Mouse (Mus musculus) kidney, postnatal 25 days (tissue): Measurements from ENCODE around the gene Elmod2.
A peak's percentile ranks its signal among the peaks of the same experiment; 100 is the strongest.
"Not testable (repeated sequence)": the region's sequence is repeated elsewhere in the genome, so short reads cannot be mapped to it uniquely, and the experiment has no call there.

ENCODE experiments used
- DNase-seq, 2 experiments: peaks; one replicate each; pipeline ENCODE4 v3.0.0; 2021; ENCODE audit warnings: mixed read lengths in 2 of 2

The Elmod2 gene

GRCm38 (mm10) chr8:83331899-83332697 lies at the start of gene Elmod2:
Gene Elmod2 (minus strand): TSS chr8:83332486.
- peak; percentile 99 for DNase-seq

GRCm38 (mm10) chr8:83381016-83381415 lies 48.7 kb upstream of the Elmod2 start:
- no peak for DNase-seq

- no peak for DNase-seq
Measured at GRCm38 (mm10) chr8:83380141-83380540, 47.9 kb upstream of the Elmod2 start.

GRCm38 (mm10) chr8:83377231-83377630 lies 44.9 kb upstream of the Elmod2 start:
- no peak for DNase-seq

- DNase-seq: no peak
Measured at GRCm38 (mm10) chr8:83363156-83363769, 31.0 kb upstream of the Elmod2 start.

GRCm38 (mm10) chr8:83351315-83351714 lies 19.0 kb upstream of the Elmod2 start:
- DNase-seq: no peak

GRCm38 (mm10) chr8:83348263-83348662 lies 16.0 kb upstream of the Elmod2 start, which contains the start of gene Mgat4d:
Gene Mgat4d (plus strand): TSS chr8:83348471.
- no peak for DNase-seq

- no peak for DNase-seq
Measured at GRCm38 (mm10) chr8:83342693-83343092, 10.4 kb upstream of the Elmod2 start.

GRCm38 (mm10) chr8:83342076-83342475 lies 9.8 kb upstream of the Elmod2 start:
- DNase-seq: no peak

- no peak for DNase-seq
Measured at GRCm38 (mm10) chr8:83332864-83333263, 578 bp upstream of the Elmod2 start.

GRCm38 (mm10) chr8:83331567-83331898 lies 753 bp downstream of the Elmod2 start:
- peak in 1 of 2 experiments; percentile 46 for DNase-seq

GRCm38 (mm10) chr8:83327889-83328288 lies 4.4 kb downstream of the Elmod2 start:
- no peak for DNase-seq

- DNase-seq: no peak
Measured at GRCm38 (mm10) chr8:83323056-83323455, 9.2 kb downstream of the Elmod2 start.

- DNase-seq: no peak
Measured at GRCm38 (mm10) chr8:83322374-83322773, 9.9 kb downstream of the Elmod2 start.

GRCm38 (mm10) chr8:83320543-83320942 lies 11.7 kb downstream of the Elmod2 start:
- DNase-seq: no peak

GRCm38 (mm10) chr8:83315691-83316090 lies 16.6 kb downstream of the Elmod2 start:
- no peak for DNase-seq

- DNase-seq: not testable (repeated sequence)
Measured at GRCm38 (mm10) chr8:83315084-83315483, 17.2 kb downstream of the Elmod2 start.

- DNase-seq: no peak
Measured at GRCm38 (mm10) chr8:83309836-83310235, 22.4 kb downstream of the Elmod2 start.

GRCm38 (mm10) chr8:83304946-83305345 lies 27.3 kb downstream of the Elmod2 start:
- no peak for DNase-seq

GRCm38 (mm10) chr8:83300135-83300534 lies 32.2 kb downstream of the Elmod2 start:
- no peak for DNase-seq

- no peak for DNase-seq
Measured at GRCm38 (mm10) chr8:83297375-83297774, 34.9 kb downstream of the Elmod2 start.

GRCm38 (mm10) chr8:83290176-83290575 lies 42.1 kb downstream of the Elmod2 start, which contains the start of gene Ucp1:
Gene Ucp1 (plus strand): TSS chr8:83290352.
- peak; percentile 8 to 40 for DNase-seq

- DNase-seq: no peak
Measured at GRCm38 (mm10) chr8:83285391-83285790, 46.9 kb downstream of the Elmod2 start.

GRCm38 (mm10) chr8:83278431-83278830 lies 53.9 kb downstream of the Elmod2 start:
- DNase-seq: no peak
